Mouse (Mus musculus) CD4-positive, CD25-positive, alpha-beta regulatory T cell, adult 4 months (primary cell): Measurements from ENCODE around the gene Gnai2. TPM values are rescaled to one million over a fixed set of nuclear protein-coding genes. Genes with fewer than 3 reads are reported as not detected.

Source experiments
- ATAC-seq: one replicate; pipeline ENCODE4 v1.8.0; 2017
- polyA plus RNA-seq, 2 experiments: library from polyadenylated mRNA; unstranded; fragments of 100-300 nt; shearing (Covaris generic); gene quantifications; one replicate each; pipeline ENCODE4 v1.2.1; 2017

The Gnai2 gene
- polyA plus RNA-seq, 2 experiments from 2014 or later: 120 to 139 TPM

DNA sequence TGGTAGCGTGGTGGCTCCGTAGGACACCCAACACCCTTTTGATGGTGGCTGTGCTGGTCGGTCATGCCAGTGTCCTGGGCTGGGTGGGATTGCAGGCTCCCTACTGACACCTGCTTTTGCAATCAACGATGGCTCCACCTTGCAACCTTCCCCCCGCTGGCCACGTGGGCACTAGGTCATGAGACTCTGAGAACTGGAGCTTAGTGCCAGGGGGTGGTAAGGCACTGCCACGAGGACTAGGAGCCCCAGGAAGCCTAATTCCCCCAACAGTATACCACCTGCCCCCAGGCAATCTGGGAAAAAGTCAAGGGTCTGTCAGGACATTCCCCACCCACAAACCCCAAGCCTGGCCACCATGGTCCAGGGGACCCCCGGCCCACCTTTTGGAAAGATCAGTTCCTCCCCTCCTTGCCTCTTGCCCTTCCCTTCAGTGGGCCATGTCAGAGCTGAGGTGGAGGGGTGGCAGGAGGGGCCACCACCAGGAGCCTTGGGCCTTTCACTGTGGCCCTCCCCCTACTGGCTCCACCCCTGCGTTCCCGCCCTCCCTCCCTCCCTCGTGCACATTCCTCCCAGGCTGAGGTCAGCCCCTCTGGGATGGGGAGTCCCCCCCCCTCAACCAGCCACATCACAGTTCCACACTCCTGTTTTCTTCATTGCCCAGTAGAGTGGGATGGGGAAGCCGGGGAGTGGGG is 26.3 kb downstream of the Gnai2 start, which contains the start of gene Sema3b:
Sema3b (minus strand) TSS at position 489 of the 692 bp plus-strand sequence.
- no peak for ATAC-seq

DNA sequence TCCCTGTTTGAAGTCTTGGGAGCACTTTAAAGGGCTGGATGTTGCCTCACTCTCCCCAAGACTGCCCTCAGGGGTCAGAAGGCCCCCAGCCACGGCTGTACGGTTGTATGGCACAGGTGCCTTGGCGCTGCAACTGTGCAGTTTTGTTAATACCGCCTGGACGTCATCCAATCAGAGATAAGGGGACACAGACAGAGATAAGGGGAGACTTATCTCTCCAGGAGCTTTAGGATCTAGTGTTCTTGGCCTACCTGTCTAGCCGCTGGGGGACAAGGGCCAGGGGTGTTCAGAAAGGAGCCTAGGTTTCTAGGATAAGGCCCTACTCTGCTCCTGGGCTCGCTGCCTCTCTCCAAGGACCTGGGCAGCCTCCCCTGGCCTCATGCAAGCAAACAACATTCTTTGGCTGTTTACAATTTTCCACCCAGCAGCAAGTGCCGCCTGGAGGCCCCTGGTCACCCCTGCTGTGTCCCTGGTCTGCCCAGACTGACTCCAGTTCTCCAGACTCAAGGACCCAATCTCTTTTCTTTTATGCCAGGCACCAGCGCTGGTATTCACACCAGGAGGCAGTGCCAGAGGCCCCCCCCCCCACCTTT is 27.4 kb downstream of the Gnai2 start:
- no peak for ATAC-seq

DNA sequence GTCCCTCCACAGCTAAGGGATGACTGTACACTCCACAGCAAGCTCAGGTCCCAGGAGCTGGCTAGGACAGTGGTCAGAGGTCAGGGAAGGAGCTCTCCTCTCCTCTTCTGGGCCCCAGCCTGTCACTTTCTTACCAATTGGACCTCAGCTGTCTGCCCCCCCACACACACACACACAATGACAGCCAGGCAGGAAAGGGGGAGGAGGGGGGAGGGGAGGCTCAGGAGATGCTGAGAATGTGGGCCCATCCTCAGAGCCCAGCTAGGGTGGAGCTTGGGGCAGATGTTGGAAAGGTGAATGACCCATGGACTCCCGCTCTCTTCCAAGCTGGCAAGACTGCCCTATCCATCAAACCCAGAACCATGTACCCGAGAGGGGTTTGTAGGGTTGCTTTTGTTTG is 28.1 kb downstream of the Gnai2 start:
- ATAC-seq: no peak

DNA sequence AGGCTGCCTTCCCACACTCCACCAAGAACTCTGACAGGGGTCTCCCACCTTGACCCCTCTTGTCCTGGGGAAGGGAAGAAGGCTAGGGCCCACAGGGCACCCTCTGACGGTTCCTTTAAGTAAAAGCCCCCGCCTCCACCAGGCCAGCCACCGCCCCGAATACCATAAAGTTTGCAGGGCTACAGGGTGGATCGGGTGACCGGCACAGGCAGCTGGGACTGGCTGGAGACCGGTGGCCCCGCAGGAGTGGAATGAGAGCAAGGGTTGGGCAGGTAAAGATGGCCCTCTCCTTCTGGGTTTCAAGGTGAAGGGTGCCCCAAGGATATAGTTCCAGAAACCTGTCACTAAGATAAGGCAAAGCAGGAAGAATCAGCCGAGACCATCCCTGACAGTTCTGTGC is 28.6 kb downstream of the Gnai2 start:
- no peak for ATAC-seq

DNA sequence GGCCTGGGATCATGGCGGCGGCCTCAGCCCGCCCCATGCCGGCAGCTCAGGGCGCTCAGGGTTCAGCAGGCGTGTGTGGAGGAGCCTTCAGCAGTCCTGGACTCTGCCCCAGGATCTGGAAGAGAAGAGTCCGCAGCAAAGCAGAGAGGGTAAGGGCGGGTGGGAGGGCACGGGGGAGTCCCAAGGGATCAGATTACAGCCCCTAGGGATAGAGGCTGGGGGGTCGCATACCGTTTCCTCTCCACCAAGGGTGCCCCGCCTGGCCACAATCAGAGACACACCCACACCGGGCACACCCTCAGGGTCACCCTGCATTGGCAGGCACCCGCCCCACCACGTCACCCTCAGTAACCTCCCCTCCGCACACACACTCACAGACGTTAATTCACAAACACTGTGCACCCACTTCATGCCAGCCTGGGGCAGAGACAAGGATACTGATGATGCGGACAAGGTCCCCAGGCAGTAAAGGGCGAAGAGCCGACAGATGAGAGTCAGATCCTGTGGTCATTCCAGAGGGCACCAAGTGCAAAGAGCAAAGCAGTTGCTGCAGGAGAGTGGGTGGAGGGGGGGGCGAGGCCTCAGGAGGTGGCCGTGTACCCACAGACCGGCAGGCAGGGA is 30.0 kb downstream of the Gnai2 start:
- ATAC-seq: no peak

DNA sequence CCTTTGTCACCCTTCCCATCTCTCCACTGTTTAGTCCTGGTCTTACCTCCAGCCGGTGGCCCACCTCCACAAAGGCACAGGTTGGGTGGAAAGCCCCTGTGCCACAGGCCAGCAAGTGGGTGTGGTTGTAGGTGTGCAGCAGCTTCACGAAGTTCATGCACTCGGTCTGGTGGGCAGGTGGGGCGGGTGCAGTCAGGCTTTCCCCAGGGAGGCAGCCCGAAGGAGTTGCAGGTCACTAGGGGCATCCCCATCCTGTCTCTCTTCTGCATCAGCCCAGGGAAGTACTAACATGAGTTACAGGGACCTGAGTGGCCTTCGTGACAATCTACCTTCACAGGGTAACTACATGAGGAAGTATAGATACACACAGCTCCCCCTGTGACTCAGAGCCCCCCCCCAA is 31.9 kb downstream of the Gnai2 start:
- ATAC-seq: no peak

DNA sequence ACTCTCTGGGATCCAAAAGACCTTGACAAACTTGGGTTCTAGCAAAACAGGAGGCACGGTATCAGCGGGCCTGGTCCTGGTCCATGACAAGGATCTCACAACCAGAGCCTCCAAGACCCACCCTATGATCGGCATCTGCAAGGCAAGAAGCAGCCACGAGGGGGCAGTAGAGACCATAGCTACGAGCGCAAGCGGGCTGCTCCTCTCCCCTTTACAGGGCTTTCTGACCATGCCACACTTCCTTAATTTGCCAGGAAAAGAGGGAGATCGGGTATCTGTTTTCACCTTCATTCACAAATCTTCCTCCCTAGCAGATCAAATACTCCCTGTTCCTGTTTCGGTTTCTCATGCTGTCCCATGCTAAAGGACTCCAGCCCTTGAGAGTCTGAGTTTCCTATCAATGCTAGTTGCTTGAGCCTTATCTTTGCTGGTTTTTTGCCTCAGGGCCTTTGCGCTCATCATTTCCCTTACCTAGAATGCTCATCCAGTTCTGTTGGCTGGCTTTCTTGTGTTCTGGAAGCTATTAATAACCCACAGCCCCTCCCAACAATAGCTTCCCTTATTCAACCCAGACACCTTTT is 33.0 kb downstream of the Gnai2 start:
- peak; percentile 79 for ATAC-seq

DNA sequence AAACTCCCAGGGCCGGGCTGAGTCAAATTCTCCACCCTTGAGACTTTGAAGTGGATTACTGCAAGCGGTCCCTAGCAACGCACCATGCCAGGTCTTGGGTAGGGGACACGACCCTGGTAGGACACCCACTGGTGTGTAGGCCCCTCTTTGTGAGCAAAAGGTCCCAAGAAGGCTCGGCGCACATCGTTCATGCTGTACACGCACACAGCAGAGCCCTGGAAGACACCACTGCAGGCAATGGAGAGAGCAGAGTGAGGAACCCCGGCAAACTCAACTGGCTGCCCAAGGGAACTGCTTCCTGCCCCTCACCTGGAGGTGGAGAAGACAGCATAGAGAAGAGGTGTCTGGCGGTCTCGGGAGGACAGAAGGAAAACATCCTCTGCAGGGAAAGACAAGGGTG is 33.9 kb downstream of the Gnai2 start:
- ATAC-seq: no peak

DNA sequence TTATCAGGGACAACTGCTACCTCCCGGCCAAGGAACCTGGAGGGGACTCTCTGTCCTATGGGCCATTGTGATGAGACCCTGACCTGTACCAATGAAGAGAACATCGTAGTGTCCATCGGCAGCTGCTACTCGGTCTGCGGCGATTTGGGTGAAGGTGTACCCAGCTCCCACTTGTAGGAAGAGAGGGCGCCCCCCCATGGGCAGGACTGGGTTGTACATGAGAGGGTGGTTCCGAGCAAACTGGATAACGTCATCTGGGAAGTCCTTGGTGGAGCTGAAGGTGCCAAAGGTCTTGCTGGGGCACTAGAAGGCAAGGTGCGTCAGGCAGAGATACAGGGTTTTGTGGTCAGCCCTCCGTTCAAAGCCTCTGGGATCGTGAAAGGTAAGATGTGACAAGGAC is 34.4 kb downstream of the Gnai2 start:
- no peak for ATAC-seq

DNA sequence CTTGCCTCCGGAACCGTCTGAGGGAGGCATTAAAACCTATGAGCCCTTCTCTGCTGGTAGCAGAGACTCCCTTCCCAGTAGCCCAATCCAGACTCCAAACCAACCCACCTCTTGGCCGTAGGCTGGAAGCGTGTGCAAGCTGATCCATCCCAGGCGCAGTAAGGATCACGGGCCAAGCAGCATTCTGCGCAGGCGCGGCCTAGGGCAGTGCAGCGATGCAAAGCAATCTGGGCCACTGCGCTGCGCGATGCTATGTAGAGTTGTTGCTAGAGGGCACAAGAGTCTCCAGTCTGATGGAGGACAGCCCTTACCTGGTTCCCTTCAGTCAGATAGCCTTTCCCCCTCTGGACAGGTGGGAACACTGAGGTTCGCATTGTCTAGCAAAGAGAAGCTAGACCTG is 35.3 kb downstream of the Gnai2 start:
- no peak for ATAC-seq

DNA sequence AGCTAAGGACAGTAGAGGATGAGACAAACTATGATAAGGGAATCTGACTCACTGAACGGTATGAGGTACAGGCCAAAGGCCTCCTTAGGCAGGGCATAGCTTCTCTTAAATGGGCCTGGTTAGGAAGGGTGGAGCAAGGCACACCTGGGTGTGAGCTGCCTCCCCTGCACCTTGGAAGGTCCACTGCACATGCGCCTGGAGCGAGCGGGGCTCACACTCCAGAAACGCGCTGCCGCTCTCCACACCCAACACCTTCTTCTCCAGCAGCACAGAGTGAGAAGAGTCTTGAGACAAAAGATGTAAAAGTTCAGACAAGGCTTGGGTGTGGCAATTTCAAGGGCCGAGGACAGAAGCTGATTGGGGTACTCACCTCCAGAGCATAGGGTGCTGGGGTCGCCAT is 35.7 kb downstream of the Gnai2 start:
- ATAC-seq: no peak

DNA sequence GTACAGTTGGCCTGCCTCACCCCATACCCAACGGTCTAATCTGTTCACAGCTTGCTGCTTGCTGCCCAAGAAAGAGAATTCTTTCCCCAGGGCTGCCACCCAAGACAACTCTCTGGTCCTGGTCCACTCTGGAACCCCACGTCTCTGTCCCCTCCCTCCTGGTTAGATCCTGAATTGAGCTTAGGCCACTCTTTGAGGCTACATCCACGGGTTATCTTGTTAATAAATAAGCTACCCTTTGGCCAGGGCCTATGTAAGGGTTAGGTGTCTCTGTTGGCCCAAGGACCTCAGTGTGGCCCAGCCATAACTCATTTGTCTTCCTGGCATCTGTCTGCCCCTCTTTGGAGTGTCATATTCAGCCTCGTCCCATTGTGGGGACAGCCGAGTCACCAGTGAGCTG is 36.8 kb downstream of the Gnai2 start:
- ATAC-seq: no peak

DNA sequence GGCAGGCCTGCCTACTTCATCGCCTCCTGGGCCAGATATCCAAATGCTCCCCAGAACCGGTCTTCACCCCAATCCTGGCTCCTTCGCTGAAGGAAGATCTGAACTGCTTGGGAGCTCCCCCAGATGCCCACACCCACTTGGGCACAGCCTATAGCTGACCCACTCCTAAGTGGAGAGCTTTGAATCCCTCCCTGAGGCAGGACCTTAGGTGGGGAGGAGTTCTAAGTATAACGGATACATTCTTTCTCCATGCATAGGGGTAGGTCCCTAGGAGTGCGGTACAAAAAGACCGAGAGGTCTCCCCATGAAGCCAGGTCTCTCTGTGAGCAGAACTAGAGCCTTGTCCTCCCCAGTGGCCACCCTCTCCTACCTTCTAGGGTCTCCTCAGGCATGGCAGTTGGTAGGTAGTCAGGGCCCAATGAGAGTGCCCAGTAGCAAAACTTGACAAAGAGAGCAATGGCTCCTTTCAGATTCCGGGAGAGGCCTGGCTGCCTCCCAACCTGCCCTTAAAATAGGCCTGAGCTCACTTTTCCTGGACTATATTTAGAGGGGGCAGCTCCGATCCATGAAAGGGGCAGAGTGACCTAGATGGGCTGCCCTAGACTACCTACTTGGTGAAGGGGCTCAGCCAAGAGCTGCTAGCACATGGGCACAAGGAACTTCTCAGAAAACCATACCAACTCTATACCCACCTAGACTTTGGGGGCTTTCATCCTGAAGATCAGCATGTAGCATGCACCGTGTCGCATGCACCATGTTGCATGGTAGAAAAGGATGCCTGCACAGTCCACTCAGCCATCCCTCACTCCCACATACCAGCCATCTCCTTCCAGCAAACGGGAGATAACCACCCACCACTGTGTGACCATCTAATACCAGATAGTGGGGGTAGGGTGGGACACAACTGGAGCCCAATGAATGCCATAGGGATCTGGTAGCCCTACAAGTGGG is 38.3 kb downstream of the Gnai2 start:
- no peak for ATAC-seq

DNA sequence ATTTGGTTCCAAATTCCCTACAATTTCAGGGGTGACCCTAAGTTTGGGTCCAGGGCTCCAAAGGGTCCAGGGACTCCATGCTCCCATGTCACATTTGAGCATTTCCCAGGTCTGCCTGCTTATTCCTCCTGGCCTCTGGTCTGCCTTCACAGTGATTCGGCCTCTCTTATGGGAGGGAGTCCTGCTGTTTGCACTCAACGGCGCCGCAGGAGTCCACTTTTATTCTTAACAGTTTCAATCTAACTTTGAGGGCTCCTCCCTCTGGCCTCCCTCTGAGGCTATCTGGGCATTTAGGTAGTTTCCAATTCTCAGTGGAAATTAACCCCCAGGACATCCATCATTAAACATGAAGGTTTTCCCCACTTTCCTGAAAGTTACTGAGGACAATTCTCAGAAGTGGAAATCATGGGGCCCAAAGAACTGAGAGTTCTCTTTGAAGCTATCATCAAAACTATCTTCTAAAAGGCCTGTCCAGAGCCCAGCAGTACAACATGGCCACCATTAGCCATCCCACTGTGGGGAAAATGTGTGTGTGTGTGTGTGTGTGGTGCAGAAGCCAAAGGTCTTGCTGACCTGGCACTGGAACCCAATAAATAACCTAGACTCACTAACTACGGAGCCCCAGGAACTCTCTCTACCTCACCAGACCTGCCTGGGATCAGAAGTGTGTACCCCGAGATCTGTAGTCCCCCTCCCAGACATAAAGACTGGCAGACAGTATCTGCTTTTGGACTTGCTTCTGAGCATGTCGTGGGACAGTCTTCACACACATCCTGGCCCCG is 40.7 kb downstream of the Gnai2 start:
- no peak for ATAC-seq

DNA sequence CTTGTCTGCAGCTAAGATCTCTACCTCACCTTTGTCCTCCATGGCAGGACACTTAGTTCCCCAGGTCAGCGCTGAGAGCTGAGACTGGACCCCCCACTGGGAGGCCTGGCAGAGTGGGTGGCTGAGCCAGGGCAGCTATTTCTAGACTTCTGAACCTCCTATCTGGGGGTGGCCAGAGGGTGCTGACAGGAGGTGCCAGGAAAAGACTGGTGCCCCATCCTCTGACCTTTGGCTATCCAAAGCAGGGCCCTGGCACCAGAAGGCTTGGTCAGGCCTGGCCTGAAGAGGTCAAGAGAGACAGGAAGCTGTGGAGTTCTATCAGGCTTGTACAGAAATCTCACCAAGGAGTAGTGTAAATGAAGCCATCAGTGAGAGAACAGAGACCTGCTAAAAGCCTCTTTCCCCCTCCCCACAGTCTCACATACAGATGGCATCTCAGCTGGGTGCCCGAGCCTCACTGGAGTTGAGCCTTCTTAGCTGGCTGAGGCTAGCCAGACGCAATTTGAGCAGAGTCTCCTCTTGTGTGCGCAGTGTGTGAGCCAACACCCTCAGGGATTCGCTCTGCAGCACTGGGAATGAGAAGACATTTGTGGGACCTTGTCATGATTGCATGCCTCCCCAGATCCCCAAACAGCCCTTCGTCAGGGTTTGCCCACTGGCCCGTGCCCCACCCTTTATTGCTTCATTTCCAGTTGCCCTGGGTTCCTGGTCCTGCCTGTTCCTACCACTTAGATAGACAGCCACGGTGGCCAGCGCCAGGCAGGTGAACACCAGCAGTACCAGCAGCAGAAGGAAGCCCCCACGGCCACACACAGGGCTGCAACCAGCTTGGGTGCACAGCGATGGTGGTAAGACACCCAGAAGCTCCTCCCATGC is 41.8 kb downstream of the Gnai2 start:
- ATAC-seq: no peak

DNA sequence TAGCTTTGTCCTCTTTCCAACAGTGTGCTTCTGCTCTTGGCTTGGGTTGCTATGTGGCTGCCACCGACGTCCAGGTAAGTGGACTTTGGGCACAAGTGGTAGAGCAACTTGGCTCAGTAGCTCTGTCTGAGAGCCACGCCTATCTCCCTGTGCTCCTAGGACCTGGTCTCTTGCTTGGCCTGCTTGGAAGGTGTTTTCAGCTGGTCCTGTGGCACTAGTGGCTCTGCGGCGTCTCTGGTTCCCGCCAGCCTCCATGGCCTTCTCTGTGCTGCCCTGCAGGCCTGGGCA is 44.5 kb downstream of the Gnai2 start:
- ATAC-seq: no peak

DNA sequence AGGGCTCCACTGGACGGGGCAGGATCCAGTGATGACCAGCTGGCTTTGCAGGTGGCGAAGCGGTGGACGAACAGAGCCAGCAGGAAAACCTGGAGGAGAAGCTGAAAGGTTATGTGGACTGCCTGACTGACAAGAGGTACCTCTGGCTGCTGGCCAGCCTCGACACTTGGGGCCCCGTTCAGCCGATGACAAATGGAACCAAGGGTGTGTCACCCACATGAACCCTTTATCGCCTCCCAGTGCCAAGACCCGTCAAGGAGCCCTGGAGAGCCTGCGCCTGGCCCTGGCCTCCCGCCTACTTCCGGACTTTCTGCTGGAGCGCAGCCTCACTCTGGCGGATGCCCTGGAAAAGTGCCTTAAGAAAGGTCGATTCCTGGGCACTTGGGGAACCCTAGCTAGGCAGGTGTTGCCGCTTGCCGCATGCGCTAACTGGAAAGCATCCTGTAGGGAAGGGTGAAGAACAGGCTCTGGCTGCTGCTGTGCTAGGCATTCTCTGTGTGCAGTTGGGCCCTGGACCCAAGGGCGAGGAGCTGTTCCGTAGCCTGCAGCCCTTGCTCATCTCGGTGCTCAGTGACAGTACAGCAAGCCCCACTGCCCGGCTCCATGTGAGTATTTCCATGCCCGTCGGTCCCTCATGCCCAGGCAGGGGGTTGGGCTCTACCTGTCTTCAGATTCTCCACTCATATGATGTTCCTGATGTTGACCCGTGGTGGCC is 45.0 kb downstream of the Gnai2 start:
- ATAC-seq: no peak

DNA sequence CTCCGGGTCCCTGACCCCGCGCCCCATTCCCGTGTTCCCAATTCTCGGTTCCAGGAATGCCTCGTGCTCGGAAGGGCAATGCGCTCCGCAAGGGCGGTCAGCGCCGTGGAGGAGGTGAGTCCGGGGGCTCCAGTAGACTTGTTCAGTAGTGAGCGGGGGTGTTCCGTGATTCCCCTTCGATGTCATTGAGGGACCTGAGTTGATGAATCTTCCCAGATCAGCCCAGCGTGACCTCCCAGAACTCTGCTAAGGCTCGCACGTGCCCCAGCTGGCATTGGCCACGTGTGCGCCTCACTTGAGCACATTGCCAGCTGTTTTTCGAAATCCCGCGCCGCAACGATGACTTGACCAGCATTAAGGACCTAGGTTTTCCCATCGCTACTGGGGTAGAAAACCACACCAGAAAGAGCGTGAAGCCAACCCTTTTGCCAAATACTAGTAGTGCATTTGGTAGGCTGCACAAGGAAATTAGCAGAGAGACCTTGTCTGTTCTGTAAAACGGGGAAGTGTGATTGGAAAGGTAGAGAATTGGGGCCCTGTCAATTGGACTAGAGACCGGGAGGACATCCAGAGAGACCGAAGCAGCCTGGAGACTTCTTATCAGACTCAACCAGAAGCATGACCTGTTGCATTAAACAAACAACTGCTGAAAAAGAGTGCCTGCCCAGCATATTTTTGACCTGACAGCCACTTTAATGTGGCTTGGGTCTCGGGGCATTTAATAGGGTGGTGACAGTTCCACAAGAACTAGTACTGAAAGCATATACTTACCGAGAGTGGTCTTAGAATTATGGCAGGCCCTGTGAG is 47.1 kb downstream of the Gnai2 start:
- peak; percentile 5 for ATAC-seq
